Mouse (Mus musculus): ENCODE results near the gene Gm12216.
"Not testable (repeated sequence)": the region's sequence is repeated elsewhere in the genome, so short reads cannot be mapped to it uniquely, and the experiment has no call there.

Gm12216 gene

GRCm38 (mm10) chr11:53858761-53859580 lies at the start of gene Gm12216:
TSS of gene Gm12216 (minus strand) at chr11:53859256.
- in situ Hi-C loops (cut with MboI, MseI): not testable (repeated sequence)

GRCm38 (mm10) chr11:53908686-53909085 lies 49.6 kb upstream of the Gm12216 start:
- in situ Hi-C loops (cut with MboI, MseI): loop anchor here (10.0 kb wide), 1 partner anchor 696 kb away; no protein-coding TSS in a partner anchor

GRCm38 (mm10) chr11:53904534-53904925 lies 45.5 kb upstream of the Gm12216 start:
- in situ Hi-C loops (cut with MboI, MseI): loop anchor here (10.0 kb wide), 1 partner anchor 700 kb away; no protein-coding TSS in a partner anchor

- in situ Hi-C loops (cut with MboI, MseI): loop anchor here (10.0 kb wide), 1 partner anchor 701 kb away; no protein-coding TSS in a partner anchor
Observed at GRCm38 (mm10) chr11:53903781-53904533, 44.9 kb upstream of the Gm12216 start.

GRCm38 (mm10) chr11:53902741-53903140 lies 43.7 kb upstream of the Gm12216 start:
- in situ Hi-C loops (cut with MboI, MseI): loop anchor here (10.0 kb wide), 1 partner anchor 702 kb away; no protein-coding TSS in a partner anchor

GRCm38 (mm10) chr11:53900991-53901390 lies 41.9 kb upstream of the Gm12216 start:
- in situ Hi-C loops (cut with MboI, MseI): loop anchor here (10.0 kb wide), 1 partner anchor 704 kb away; no protein-coding TSS in a partner anchor

GRCm38 (mm10) chr11:53899981-53900380 lies 40.9 kb upstream of the Gm12216 start:
- in situ Hi-C loops (cut with MboI, MseI): loop anchor here (10.0 kb wide), 1 partner anchor 705 kb away; no protein-coding TSS in a partner anchor

GRCm38 (mm10) chr11:53899004-53899403 lies 39.9 kb upstream of the Gm12216 start:
- in situ Hi-C loops (cut with MboI, MseI): no loop called here

- in situ Hi-C loops (cut with MboI, MseI): no loop called here
Observed at GRCm38 (mm10) chr11:53896935-53897334, 37.9 kb upstream of the Gm12216 start.

GRCm38 (mm10) chr11:53893451-53893850 lies 34.4 kb upstream of the Gm12216 start:
- in situ Hi-C loops (cut with MboI, MseI): no loop called here

GRCm38 (mm10) chr11:53892716-53893416 lies 33.8 kb upstream of the Gm12216 start:
- in situ Hi-C loops (cut with MboI, MseI): no loop called here

GRCm38 (mm10) chr11:53891505-53892451 lies 32.7 kb upstream of the Gm12216 start, which contains the start of gene Slc22a5:
TSS of gene Slc22a5 (minus strand) at chr11:53891660.
- in situ Hi-C loops (cut with MboI, MseI): no loop called here

- in situ Hi-C loops (cut with MboI, MseI): no loop called here
Observed at GRCm38 (mm10) chr11:53890906-53891504, 31.9 kb upstream of the Gm12216 start.

- in situ Hi-C loops (cut with MboI, MseI): no loop called here
Observed at GRCm38 (mm10) chr11:53890225-53890624, 31.2 kb upstream of the Gm12216 start.

GRCm38 (mm10) chr11:53889091-53889645 lies 30.1 kb upstream of the Gm12216 start:
- in situ Hi-C loops (cut with MboI, MseI): no loop called here

GRCm38 (mm10) chr11:53888242-53888641 lies 29.2 kb upstream of the Gm12216 start:
- in situ Hi-C loops (cut with MboI, MseI): no loop called here

- in situ Hi-C loops (cut with MboI, MseI): no loop called here
Observed at GRCm38 (mm10) chr11:53883287-53883686, 24.2 kb upstream of the Gm12216 start.

- in situ Hi-C loops (cut with MboI, MseI): not testable (repeated sequence)
Observed at GRCm38 (mm10) chr11:53878096-53878495, 19.0 kb upstream of the Gm12216 start.

GRCm38 (mm10) chr11:53876488-53876887 lies 17.4 kb upstream of the Gm12216 start:
- in situ Hi-C loops (cut with MboI, MseI): no loop called here

- in situ Hi-C loops (cut with MboI, MseI): loop anchor here (5.0 kb wide), 1 partner anchor 58 kb away; no protein-coding TSS in a partner anchor
Observed at GRCm38 (mm10) chr11:53874706-53875105, 15.7 kb upstream of the Gm12216 start.

All from regulatory T cell (primary cell).